Mouse (Mus musculus) midbrain, embryonic 16.5 days (tissue): ENCODE data around the gene Gpt2. TPM values are rescaled to one million over a fixed set of nuclear protein-coding genes. Genes with fewer than 3 reads are reported as not detected.

Experiments
- ATAC-seq: fragments of 200-750 bp; cut with Nextera tagmentation; 2 replicates; pipeline ENCODE4 v1.8.0; 2017; ENCODE audit warnings: moderate TSS enrichment
- H3K27ac ChIP-seq: fragments of 300-500 bp; sonication (generic); 2 replicates; pipeline ENCODE4 v1.5.1; 2014; ENCODE audit warnings: mild to moderate bottlenecking, low read length, mixed read lengths
- H3K27me3 ChIP-seq: fragments of 300-500 bp; sonication (generic); 2 replicates; pipeline ENCODE4 v1.6.1; 2014; ENCODE audit warnings: low read depth, low read length, mixed read lengths; ENCODE audit not compliant: control insufficient read depth, insufficient read depth
- H3K36me3 ChIP-seq: fragments of 300-500 bp; sonication (generic); 2 replicates; pipeline ENCODE4 v1.6.1; 2014; ENCODE audit warnings: mild to moderate bottlenecking, low read length, moderate library complexity, mixed read lengths; ENCODE audit not compliant: control insufficient read depth, insufficient read depth
- H3K4me1 ChIP-seq: fragments of 300-500 bp; sonication (generic); 2 replicates; pipeline ENCODE4 v1.6.1; 2014; ENCODE audit warnings: mild to moderate bottlenecking, low read length, mixed read lengths; ENCODE audit not compliant: control insufficient read depth, insufficient read depth
- H3K4me2 ChIP-seq: fragments of 300-500 bp; sonication (generic); 2 replicates; pipeline ENCODE4 v1.6.1; 2014; ENCODE audit warnings: mild to moderate bottlenecking, low read length, mixed read lengths
- H3K4me3 ChIP-seq: fragments of 300-500 bp; sonication (generic); 2 replicates; pipeline ENCODE4 v1.5.1; 2014; ENCODE audit warnings: low read depth, mild to moderate bottlenecking, low read length, moderate library complexity, mixed read lengths
- H3K9ac ChIP-seq: fragments of 300-500 bp; sonication (generic); 2 replicates; pipeline ENCODE4 v1.6.1; 2014; ENCODE audit warnings: low read depth, low read length, mixed read lengths
- H3K9me3 ChIP-seq: fragments of 300-500 bp; sonication (generic); replicated peaks from 2 replicates; pipeline ENCODE4 v1.6.1; 2014; ENCODE audit warnings: mild to moderate bottlenecking, low read length, mixed read lengths; ENCODE audit not compliant: control insufficient read depth, poor library complexity, severe bottlenecking
- WGBS: fragments of 180-500 bp; shearing (Covaris S2); extraction: QIAGEN DNeasy Blood & Tissue Kit; methylation state at CpG from one replicate; pipeline ENCODE4 v1.1.7; 2014; 5-methylcytosine and 5-hydroxymethylcytosine counted together
- polyA plus RNA-seq: library from polyadenylated mRNA; unstranded; fragments of >200 nt; fragmentation: Nextera tagmentation; extraction: Ambion mirVana; gene quantifications from 2 replicates; pipeline ENCODE4 v1.2.1, GENCODE M21; 2015

The Gpt2 gene
- polyA plus RNA-seq, 1 experiment from 2014 or later: 42.2 TPM

- 39% methylated on average over 5 of the region's 5 CpGs for WGBS
- H3K4me1 ChIP-seq: no peaks in the 10 kb centered on the region
Observed at GRCm38 (mm10) chr8:85460804-85461203, 31.6 kb upstream of the Gpt2 start.

DNA sequence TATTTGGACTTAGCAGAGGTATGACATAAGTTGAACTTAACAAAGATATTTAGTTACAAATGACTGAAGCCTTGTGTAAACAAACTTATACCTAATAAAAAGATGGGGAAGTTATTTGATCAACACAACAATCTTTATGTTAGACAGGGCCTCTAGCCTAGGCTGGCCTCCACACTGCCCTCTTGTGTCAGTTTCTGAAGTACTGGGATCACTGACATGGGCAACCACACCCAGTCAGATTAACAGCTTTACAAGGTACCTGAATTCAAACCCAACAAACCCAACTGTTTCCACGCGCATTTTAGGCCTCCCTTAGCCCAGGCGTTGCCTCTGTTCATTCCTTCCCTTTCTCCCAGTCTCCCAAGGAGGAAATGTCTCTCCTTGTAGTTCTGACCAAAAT lies 31.0 kb upstream of the Gpt2 start:
- no peak for ATAC-seq
- Histone ChIP-seq H3K27ac (no peak overlapping the region), H3K4me3 (no peak overlapping the region), H3K4me2 (no peak overlapping the region), H3K9me3 (no peaks in the 10 kb centered on the region), H3K27me3 (no peaks in the 10 kb centered on the region), H3K9ac (no peak overlapping the region), H3K4me1 (no peaks in the 10 kb centered on the region), H3K36me3 (no peaks in the 10 kb centered on the region)
- 82% methylated on average over 3 of the region's 3 CpGs for WGBS

More at GRCm38 (mm10) chr8:85460804-85461203, 31.6 kb upstream of the Gpt2 start:
- Histone ChIP-seq H3K9me3 (no peaks in the 10 kb centered on the region), H3K4me3 (no peak overlapping the region), H3K27me3 (no peaks in the 10 kb centered on the region), H3K36me3 (no peaks in the 10 kb centered on the region), H3K27ac (no peak overlapping the region), H3K4me2 (no peak overlapping the region), H3K9ac (no peak overlapping the region)
- ATAC-seq: no peak

DNA sequence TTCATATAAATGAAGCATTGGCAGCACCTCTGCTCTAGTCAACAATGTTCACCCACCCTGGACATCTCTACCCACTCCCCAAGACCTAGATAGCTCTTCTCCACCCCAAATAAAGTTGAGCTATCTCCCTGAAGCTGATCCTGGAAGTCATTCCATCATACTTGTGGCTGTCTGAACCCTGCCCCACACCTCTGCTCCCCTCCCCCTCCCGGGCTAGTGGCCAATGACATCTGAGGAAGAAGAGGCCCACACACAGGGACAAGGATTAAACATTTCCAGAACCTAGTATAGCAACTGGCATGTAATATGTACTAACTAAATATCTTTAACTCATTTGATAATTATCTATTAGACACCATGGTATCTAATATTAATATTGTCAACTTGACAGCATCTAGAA lies 29.9 kb upstream of the Gpt2 start:
- H3K27ac ChIP-seq: no peak overlapping the region
- H3K4me1 ChIP-seq: no peaks in the 10 kb centered on the region
- H3K27me3 ChIP-seq: no peaks in the 10 kb centered on the region
- no peak overlapping the region for H3K4me3 ChIP-seq
- no peaks in the 10 kb centered on the region for H3K9me3 ChIP-seq
- ATAC-seq: no peak
- H3K36me3 ChIP-seq: no peaks in the 10 kb centered on the region
- no peak overlapping the region for H3K9ac ChIP-seq
- WGBS: 89% methylated on average over 1 of the region's 1 CpGs
- H3K4me2 ChIP-seq: no peak overlapping the region

DNA sequence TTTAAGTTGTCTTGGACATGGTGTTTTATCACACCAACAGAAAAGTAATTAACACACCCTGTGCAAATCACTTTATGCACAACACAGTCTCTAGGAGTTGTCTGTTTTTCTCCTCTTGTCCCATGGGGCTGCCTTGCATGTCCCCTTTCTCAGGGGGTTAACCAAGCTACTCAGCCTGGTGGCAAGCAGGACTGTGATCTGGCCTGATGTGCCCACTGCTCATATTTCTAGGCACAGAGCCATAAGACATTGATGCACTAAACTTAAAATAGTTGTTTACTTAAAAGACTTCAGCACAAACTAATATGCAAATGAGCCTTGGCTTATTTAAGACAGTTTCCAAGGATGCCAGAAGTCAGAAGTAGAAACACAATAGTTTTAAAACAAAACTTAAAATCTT lies 28.1 kb upstream of the Gpt2 start:
- Histone ChIP-seq H3K9ac (no peak overlapping the region), H3K4me2 (no peak overlapping the region), H3K27me3 (no peaks in the 10 kb centered on the region), H3K4me1 (no peaks in the 10 kb centered on the region), H3K4me3 (no peak overlapping the region), H3K36me3 (no peaks in the 10 kb centered on the region), H3K9me3 (no peaks in the 10 kb centered on the region), H3K27ac (no peak overlapping the region)
- no peak for ATAC-seq

GRCm38 (mm10) chr8:85466056-85466455 lies 26.3 kb upstream of the Gpt2 start:
- H3K9ac ChIP-seq: no peak overlapping the region
- no peaks in the 10 kb centered on the region for H3K9me3 ChIP-seq
- H3K4me3 ChIP-seq: no peak overlapping the region
- no peak overlapping the region for H3K4me2 ChIP-seq
- no peak for ATAC-seq
- no peaks in the 10 kb centered on the region for H3K4me1 ChIP-seq
- WGBS: 87% methylated on average over 4 of the region's 4 CpGs
- no peak overlapping the region for H3K27ac ChIP-seq
- no peaks in the 10 kb centered on the region for H3K27me3 ChIP-seq
- no peaks in the 10 kb centered on the region for H3K36me3 ChIP-seq

- no peak overlapping the region for H3K4me3 ChIP-seq
- H3K27ac ChIP-seq: no peak overlapping the region
- H3K36me3 ChIP-seq: no peaks in the 10 kb centered on the region
- no peak overlapping the region for H3K9ac ChIP-seq
- H3K4me1 ChIP-seq: no peaks in the 10 kb centered on the region
- H3K4me2 ChIP-seq: no peak overlapping the region
- no peaks in the 10 kb centered on the region for H3K9me3 ChIP-seq
- no peak for ATAC-seq
- H3K27me3 ChIP-seq: no peaks in the 10 kb centered on the region
- WGBS: 79% methylated on average over 8 of the region's 8 CpGs
Observed at GRCm38 (mm10) chr8:85470753-85471152, 21.6 kb upstream of the Gpt2 start.

- no peaks in the 10 kb centered on the region for H3K36me3 ChIP-seq
- no peaks in the 10 kb centered on the region for H3K4me1 ChIP-seq
- no peaks in the 10 kb centered on the region for H3K9me3 ChIP-seq
- no peaks in the 10 kb centered on the region for H3K27me3 ChIP-seq
- no peak for ATAC-seq
- H3K27ac ChIP-seq: no peak overlapping the region
- H3K4me2 ChIP-seq: no peak overlapping the region
- 76% methylated on average over 6 of the region's 6 CpGs for WGBS
- H3K4me3 ChIP-seq: no peak overlapping the region
- no peak overlapping the region for H3K9ac ChIP-seq
Observed at GRCm38 (mm10) chr8:85472800-85473199, 19.6 kb upstream of the Gpt2 start.

DNA sequence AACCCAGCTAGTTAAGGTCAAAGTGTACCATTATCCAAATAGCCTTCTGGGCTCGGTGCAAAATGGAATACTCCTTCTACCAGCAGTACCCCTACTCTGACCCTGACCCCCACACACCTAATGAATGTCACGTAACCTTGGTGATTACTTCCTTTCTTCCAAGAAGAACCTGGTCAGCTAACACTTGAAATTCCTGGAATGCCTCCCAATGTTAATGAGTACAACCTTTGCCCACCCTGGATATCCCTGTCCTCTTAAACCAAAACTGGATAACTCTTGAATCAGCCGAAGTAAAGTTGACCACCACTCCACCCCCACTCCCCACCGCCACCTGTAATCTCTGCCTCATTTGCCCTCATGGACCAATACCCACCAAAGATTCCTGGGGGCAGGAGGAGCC lies 19.1 kb upstream of the Gpt2 start:
- Histone ChIP-seq H3K27ac (no peak overlapping the region), H3K27me3 (no peaks in the 10 kb centered on the region), H3K4me2 (no peak overlapping the region), H3K4me1 (no peaks in the 10 kb centered on the region), H3K4me3 (no peak overlapping the region), H3K36me3 (no peaks in the 10 kb centered on the region), H3K9me3 (no peaks in the 10 kb centered on the region), H3K9ac (no peak overlapping the region)
- ATAC-seq: no peak
- WGBS: 84% methylated on average over 4 of the region's 4 CpGs

GRCm38 (mm10) chr8:85474924-85475323 lies 17.5 kb upstream of the Gpt2 start:
- Histone ChIP-seq H3K9ac (no peak overlapping the region), H3K27me3 (no peaks in the 10 kb centered on the region), H3K9me3 (no peaks in the 10 kb centered on the region), H3K36me3 (no peaks in the 10 kb centered on the region), H3K4me3 (no peak overlapping the region), H3K4me1 (no peaks in the 10 kb centered on the region), H3K27ac (no peak overlapping the region), H3K4me2 (no peak overlapping the region)
- 95% methylated on average over 3 of the region's 3 CpGs for WGBS
- ATAC-seq: no peak
